Mouse (Mus musculus) liver, embryonic 15.5 days (tissue): ENCODE measurements at regions not wholly inside any gene's neighbourhood (a gene's known extent, or its start where the extent isn't known, plus 50 kb on each side); places are given as distances from the start of the nearest gene placed in this dataset.

Source experiments
- ATAC-seq: fragments of 200-750 bp; cut with Nextera tagmentation; 2 replicates; pipeline ENCODE4 v1.8.0; 2017; ENCODE audit warnings: moderate number of reproducible peaks, mild to moderate bottlenecking, moderate library complexity; ENCODE audit not compliant: insufficient read depth
- H3K27ac ChIP-seq: fragments of 300-500 bp; sonication (generic); replicated peaks from 2 replicates; pipeline ENCODE4 v1.5.1; 2015; ENCODE audit warnings: mild to moderate bottlenecking, inconsistent platforms
- H3K27me3 ChIP-seq: fragments of 300-500 bp; sonication (generic); 2 replicates; pipeline ENCODE4 v1.6.1; 2015; ENCODE audit warnings: mild to moderate bottlenecking, inconsistent platforms
- H3K36me3 ChIP-seq: fragments of 300-500 bp; sonication (generic); replicated peaks from 2 replicates; pipeline ENCODE4 v1.6.1; 2015; ENCODE audit warnings: moderate library complexity, mild to moderate bottlenecking, inconsistent platforms
- H3K4me1 ChIP-seq: fragments of 300-500 bp; sonication (generic); replicated peaks from 2 replicates; pipeline ENCODE4 v1.6.1; 2015; ENCODE audit warnings: inconsistent platforms
- H3K4me2 ChIP-seq: fragments of 300-500 bp; sonication (generic); 2 replicates; pipeline ENCODE4 v1.6.1; 2015; ENCODE audit warnings: moderate library complexity, mild to moderate bottlenecking, inconsistent platforms
- H3K4me3 ChIP-seq: fragments of 300-500 bp; sonication (generic); replicated peaks from 2 replicates; pipeline ENCODE4 v1.5.1; 2015; ENCODE audit warnings: mild to moderate bottlenecking, inconsistent platforms
- H3K9ac ChIP-seq: fragments of 300-500 bp; sonication (generic); 2 replicates; pipeline ENCODE4 v1.6.1; 2015; ENCODE audit warnings: moderate library complexity, mild to moderate bottlenecking, inconsistent platforms
- H3K9me3 ChIP-seq: fragments of 300-500 bp; sonication (generic); replicated peaks from 2 replicates; pipeline ENCODE4 v1.6.1; 2016; ENCODE audit warnings: inconsistent platforms
- WGBS: fragments of 180-500 bp; shearing (Covaris S2); methylation state at CpG from one replicate; pipeline ENCODE4 v1.1.7; 2015; ENCODE audit warnings: mixed read lengths; ENCODE audit not compliant: insufficient replicate concordance; 5-methylcytosine and 5-hydroxymethylcytosine counted together

DNA sequence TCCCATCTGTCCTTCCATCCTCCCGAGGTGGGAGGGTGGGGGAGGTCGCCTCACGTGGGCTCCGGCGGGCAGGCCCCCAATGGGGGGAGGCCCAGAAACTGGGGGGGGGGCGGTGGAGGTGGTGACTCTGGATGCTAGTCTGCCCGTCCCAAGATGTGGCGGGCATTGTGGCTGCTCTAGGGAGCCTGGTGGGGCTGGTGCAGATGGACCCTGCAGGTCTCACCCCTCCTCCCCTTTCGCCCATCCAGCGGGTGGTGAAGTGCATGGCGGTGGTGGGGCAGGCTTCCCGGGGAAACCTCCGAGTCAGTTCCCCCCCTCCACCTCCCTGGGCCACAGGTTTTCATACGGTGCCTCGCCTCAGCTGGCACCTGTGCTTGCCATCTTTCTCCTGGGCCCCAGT lies 88.6 kb downstream of the Inhba start:
- WGBS = 72% methylated on average over 15 of the region's 15 CpGs
- Histone ChIP-seq H3K4me2 (no peak overlapping the region), H3K4me3 (no peak overlapping the region), H3K9ac (no peak overlapping the region), H3K27ac (no peak overlapping the region), H3K27me3 (no peaks in the 10 kb centered on the region), H3K9me3 (peaks cover 7% of the 10 kb centered on the region), H3K4me1 (no peaks in the 10 kb centered on the region), H3K36me3 (no peaks in the 10 kb centered on the region)
- ATAC-seq = no peak

DNA sequence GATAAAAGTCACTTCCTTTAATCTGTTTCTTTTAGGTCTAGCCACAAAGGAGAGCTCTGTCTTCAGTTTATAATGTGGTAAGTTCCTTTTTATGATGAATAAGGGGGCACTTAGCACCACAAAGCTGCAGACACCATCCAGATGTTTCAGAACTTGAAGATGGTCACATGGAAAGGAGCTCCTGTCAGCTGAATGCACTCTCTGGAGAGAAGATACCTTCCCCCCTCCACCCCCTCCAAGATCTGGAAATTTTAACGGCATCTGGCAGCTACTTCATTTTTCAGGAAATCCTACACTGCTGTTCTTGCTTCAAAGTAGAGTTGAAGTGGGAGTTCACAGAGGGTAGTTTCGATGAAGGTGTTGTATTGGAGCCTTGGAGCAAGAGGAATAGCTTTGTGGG lies 103.2 kb downstream of the Inhba start:
- Histone ChIP-seq H3K9me3 (no peaks in the 10 kb centered on the region), H3K27me3 (no peaks in the 10 kb centered on the region), H3K36me3 (no peaks in the 10 kb centered on the region), H3K4me3 (no peak overlapping the region), H3K4me1 (no peaks in the 10 kb centered on the region), H3K4me2 (no peak overlapping the region), H3K27ac (no peak overlapping the region), H3K9ac (no peak overlapping the region)
- ATAC-seq = no peak
- WGBS = 45% methylated on average over 2 of the region's 2 CpGs

DNA sequence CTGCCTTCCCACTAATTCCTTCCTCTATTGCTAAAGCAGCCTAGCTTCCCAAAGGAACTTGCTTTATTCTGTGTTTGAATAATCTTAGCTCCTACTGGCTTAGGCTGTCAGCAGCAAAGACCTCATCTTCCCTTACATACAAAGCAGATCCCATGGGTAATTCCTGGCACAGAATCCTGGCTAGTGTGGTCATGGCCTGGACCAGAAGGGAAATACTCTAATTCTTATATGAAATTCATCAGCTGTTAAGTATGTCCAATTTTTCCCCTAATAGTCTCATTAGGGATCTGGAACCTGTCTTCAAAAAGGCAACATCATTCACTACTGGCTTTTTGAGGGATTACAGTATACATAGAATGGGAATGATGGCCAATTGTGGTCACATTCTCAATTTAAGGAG lies 135.0 kb downstream of the Inhba start:
- Histone ChIP-seq H3K27ac (no peak overlapping the region), H3K4me1 (no peaks in the 10 kb centered on the region), H3K27me3 (no peaks in the 10 kb centered on the region), H3K4me2 (no peak overlapping the region), H3K9ac (no peak overlapping the region), H3K36me3 (no peaks in the 10 kb centered on the region), H3K4me3 (no peak overlapping the region), H3K9me3 (no peaks in the 10 kb centered on the region)
- no peak for ATAC-seq

DNA sequence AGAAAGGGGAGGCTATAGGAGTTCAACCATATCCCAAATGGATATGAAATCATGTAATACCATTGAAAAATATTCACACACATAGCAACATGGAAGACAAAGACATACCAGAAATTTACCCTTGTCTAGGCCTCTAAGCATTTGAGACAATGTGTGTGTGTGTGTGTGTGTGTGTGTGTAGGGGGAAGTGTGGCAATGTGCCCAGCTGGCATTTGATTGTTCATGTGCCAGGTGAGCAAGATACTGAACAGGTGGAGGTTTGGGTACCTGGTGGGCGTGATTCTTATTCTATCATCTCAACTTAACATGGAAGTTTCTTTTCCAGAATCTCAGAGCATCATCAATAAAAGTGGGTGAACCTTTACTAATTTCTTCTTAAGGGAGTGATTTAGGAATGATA lies 143.3 kb downstream of the Inhba start:
- Histone ChIP-seq H3K27ac (no peak overlapping the region), H3K9ac (no peak overlapping the region), H3K4me1 (no peaks in the 10 kb centered on the region), H3K36me3 (no peaks in the 10 kb centered on the region), H3K27me3 (no peaks in the 10 kb centered on the region), H3K4me3 (no peak overlapping the region), H3K4me2 (no peak overlapping the region), H3K9me3 (no peaks in the 10 kb centered on the region)
- 55% methylated on average over 1 of the region's 1 CpGs for WGBS
- no peak for ATAC-seq

DNA sequence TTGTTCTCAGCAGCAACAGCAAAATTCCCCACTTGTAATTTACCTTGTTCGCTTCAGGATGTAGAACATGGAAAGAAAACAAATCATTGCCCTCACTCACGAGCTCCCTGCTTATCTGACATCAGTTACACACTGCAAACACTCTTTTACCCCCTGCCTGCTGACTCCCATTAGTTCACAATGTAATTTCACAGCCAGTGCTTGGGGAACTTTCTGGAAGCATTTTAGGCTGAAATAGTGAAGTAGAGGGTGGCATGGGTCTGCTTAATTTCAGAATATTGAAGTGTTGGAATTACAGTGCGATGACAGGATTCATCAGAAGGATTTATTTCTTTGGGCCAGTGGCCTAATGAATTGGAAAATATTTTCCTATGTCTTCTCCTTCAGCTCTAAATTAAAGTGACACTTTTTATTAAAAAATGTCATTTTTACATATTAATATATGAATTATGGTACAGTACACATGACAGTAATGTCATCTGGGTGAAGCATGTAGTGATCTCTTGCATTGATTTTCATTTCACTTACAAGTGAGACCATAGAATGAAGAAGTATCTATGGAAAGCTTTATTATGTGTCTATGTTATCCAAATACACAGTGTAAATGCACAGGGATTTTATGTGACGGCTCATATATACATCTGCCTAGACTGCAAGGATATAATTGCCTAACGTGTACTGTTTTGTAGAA lies 153.7 kb downstream of the Inhba start:
- no peaks in the 10 kb centered on the region for H3K27me3 ChIP-seq
- WGBS = 54% methylated on average over 5 of the region's 5 CpGs
- no peaks in the 10 kb centered on the region for H3K4me1 ChIP-seq
- no peak overlapping the region for H3K4me2 ChIP-seq
- H3K9ac ChIP-seq = no peak overlapping the region
- no peaks in the 10 kb centered on the region for H3K36me3 ChIP-seq
- no peak overlapping the region for H3K27ac ChIP-seq
- no peaks in the 10 kb centered on the region for H3K9me3 ChIP-seq
- no peak for ATAC-seq
- H3K4me3 ChIP-seq = no peak overlapping the region

DNA sequence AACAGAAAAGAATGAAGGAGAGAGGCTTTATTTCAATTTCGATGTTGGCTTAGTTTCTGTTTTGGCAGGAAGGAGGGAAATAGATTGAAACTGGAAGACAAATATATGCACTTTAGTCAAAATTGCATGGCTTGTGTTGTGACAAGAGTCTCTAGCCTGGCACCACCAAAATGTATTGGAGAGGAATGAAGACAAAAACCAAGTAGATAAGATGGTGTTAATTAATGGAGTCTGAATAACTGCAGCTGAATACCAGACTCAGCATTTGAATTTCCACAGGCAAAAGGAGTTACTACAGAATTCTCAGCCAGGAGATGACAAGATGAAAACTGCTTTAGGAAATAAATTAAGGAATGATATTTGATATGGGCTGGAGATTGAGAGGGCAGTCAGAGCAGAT lies 185.0 kb downstream of the Inhba start:
- H3K9me3 ChIP-seq = no peaks in the 10 kb centered on the region

DNA sequence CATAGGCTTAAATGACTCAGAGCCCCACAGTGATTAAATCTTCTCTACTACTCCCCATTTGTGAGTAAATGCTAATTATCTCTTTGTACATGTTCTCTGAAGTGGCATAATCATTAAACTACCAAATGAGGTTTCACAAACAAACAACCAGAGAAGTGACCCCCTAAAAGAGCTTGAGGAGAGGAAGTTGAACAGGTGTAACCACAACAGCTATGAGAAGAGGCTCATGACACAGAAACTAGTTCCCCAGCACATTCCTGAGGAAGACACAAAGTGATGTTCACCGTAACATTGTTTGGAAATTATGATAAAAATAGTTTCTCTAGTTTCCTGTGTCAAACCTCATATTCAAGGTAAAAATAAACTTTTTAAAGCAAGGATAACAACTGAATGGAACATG lies 188.4 kb downstream of the Inhba start:
- 57% methylated on average over 1 of the region's 1 CpGs for WGBS
- H3K4me2 ChIP-seq = no peak overlapping the region
- H3K27me3 ChIP-seq = no peaks in the 10 kb centered on the region
- H3K36me3 ChIP-seq = no peaks in the 10 kb centered on the region
- no peak overlapping the region for H3K27ac ChIP-seq
- no peaks in the 10 kb centered on the region for H3K9me3 ChIP-seq
- H3K4me3 ChIP-seq = no peak overlapping the region
- H3K4me1 ChIP-seq = no peaks in the 10 kb centered on the region
- no peak overlapping the region for H3K9ac ChIP-seq
- no peak for ATAC-seq

More for the DNA sequence above, 185.0 kb downstream of the Inhba start:
- Histone ChIP-seq H3K4me1 (no peaks in the 10 kb centered on the region), H3K9ac (no peak overlapping the region), H3K4me3 (no peak overlapping the region), H3K27ac (no peak overlapping the region), H3K4me2 (no peak overlapping the region), H3K27me3 (no peaks in the 10 kb centered on the region), H3K36me3 (no peaks in the 10 kb centered on the region)
- no peak for ATAC-seq
- WGBS = 70% methylated on average over 1 of the region's 1 CpGs

DNA sequence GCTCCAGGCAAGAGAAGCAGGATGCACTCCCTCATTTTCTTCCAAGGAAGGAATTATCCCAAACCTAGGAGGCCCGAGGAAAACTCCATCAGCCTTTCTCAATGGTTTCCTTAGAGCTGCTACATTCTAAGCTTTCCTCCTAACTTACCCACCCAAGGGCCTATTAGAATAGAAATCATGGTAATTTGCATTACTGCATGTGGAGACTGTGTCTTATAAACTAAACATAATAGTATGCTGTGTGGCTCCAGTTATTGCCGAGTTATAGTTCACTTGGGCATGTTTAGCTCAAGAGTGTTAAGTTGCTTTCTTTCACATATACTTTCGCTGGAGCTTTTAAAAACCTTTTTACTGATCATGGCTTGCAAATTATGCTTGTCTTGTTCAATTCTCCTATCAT lies 191.5 kb downstream of the Inhba start:
- no peaks in the 10 kb centered on the region for H3K27me3 ChIP-seq
- H3K9ac ChIP-seq = no peak overlapping the region
- H3K4me1 ChIP-seq = no peaks in the 10 kb centered on the region
- no peaks in the 10 kb centered on the region for H3K9me3 ChIP-seq
- no peaks in the 10 kb centered on the region for H3K36me3 ChIP-seq
- 61% methylated on average over 3 of the region's 3 CpGs for WGBS
- ATAC-seq = no peak
- H3K4me2 ChIP-seq = no peak overlapping the region
- no peak overlapping the region for H3K4me3 ChIP-seq
- H3K27ac ChIP-seq = no peak overlapping the region

DNA sequence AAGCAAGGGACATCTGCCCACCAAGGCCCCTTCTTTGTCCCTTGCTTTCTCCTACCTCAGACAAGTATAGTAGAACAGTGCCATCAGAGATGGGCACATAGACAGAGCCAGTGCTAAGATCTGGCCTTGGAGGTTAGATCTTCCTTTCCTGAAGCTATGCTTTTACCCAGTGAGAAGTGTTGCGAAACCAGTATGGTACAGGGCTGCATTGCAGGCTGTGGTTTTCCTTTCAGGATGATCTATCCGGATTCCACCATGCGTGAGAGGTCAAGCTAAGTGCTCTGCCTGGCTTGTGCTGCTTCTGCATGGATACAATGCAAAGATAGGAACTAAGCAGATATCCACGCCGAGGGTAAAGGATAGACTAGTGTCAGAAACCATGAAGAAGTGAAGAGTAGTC lies 192.4 kb downstream of the Inhba start:
- Histone ChIP-seq H3K4me3 (no peak overlapping the region), H3K27me3 (no peaks in the 10 kb centered on the region)
- WGBS = 35% methylated on average over 5 of the region's 5 CpGs

DNA sequence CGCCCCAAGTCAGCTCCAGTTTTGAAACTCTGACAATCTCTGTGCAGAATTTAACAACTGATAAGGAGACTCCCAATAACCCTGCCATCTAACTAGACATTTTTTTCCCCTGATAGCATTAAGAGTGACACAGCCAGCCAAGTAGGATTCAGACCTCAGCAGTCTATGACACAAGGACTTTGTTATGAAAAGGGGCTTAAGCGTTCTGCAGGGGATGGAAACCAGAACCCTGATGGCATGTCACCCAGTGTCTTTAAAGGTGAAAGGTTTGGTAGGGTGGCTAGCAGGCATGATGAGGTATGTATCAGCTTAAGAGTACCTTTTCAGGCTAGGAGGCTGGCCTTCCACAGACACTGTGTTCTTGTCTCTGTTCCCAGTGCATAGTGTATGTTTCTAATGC lies 199.8 kb downstream of the Inhba start:
- H3K9me3 ChIP-seq = no peaks in the 10 kb centered on the region
- no peaks in the 10 kb centered on the region for H3K27me3 ChIP-seq
- no peak overlapping the region for H3K27ac ChIP-seq
- no peaks in the 10 kb centered on the region for H3K36me3 ChIP-seq
- ATAC-seq = no peak
- no peak overlapping the region for H3K4me3 ChIP-seq
- no peak overlapping the region for H3K4me2 ChIP-seq
- H3K9ac ChIP-seq = no peak overlapping the region
- 49% methylated on average over 2 of the region's 2 CpGs for WGBS
- H3K4me1 ChIP-seq = no peaks in the 10 kb centered on the region

More for the DNA sequence above, 192.4 kb downstream of the Inhba start:
- no peaks in the 10 kb centered on the region for H3K36me3 ChIP-seq
- no peaks in the 10 kb centered on the region for H3K9me3 ChIP-seq
- no peak overlapping the region for H3K4me2 ChIP-seq
- H3K27ac ChIP-seq = no peak overlapping the region
- no peak for ATAC-seq
- no peak overlapping the region for H3K9ac ChIP-seq
- no peaks in the 10 kb centered on the region for H3K4me1 ChIP-seq

DNA sequence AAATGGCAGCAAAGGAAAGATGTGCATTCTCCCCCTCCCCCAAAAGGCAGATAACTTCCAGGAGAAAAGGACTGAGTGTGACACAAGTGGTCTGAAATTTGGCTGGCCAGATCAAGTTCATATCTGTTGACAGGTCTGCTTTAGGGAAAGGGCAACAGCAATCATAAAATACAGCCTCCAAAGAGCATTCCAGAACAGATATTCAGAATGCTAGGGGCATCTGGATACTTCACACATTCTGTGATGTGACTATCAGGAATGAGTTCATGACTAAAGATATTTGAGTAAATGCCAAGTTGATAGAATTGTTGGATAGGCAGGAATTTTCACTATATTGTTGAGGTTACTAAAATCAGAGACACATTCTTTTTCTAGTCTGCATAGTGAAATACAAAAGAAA lies 208.2 kb downstream of the Inhba start:
- ATAC-seq = no peak

DNA sequence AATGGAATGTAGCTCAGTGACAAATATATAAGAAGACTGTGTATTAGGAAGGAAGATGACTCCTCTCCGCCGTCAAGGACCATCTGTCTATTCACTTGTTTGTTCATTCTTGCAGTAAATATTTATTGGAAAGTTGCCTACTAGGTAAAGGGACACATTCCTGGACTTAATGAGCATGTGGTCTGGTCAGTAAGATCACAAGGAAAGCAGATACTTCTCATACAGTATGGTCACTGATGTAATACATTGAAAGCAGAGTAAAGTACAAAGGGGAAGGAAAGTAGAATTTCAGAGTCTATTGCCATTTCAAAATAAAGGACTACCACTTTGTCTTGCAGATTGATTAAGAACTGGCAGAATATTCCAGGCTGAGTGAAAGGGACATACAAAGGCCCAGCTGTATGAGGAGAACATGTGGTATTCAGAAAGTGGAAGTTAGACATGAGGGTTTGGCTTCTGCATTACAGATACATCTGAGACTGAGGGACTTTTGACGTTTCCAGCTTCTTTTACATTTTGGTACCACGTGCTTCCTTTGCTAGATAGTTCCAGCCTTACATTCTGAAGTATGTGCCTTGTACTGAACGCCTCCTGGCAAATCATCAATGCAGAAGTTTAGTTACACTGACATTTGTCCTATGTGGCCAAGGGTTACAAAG lies 211.4 kb downstream of the Inhba start:
- no peaks in the 10 kb centered on the region for H3K36me3 ChIP-seq
- H3K4me2 ChIP-seq = no peak overlapping the region
- 40% methylated on average over 5 of the region's 5 CpGs for WGBS
- no peak overlapping the region for H3K9ac ChIP-seq
- ATAC-seq = no peak
- H3K4me3 ChIP-seq = no peak overlapping the region
- H3K27ac ChIP-seq = no peak overlapping the region
- no peaks in the 10 kb centered on the region for H3K9me3 ChIP-seq
- no peaks in the 10 kb centered on the region for H3K27me3 ChIP-seq
- H3K4me1 ChIP-seq = no peaks in the 10 kb centered on the region

More for the DNA sequence above, 208.2 kb downstream of the Inhba start:
- Histone ChIP-seq H3K36me3 (no peaks in the 10 kb centered on the region), H3K27ac (no peak overlapping the region), H3K27me3 (no peaks in the 10 kb centered on the region), H3K9ac (no peak overlapping the region), H3K9me3 (no peaks in the 10 kb centered on the region), H3K4me3 (no peak overlapping the region), H3K4me1 (no peaks in the 10 kb centered on the region), H3K4me2 (no peak overlapping the region)
